Comparison of ENCODE assay signal across 7 mouse cellular contexts in the genomic region with DNA sequence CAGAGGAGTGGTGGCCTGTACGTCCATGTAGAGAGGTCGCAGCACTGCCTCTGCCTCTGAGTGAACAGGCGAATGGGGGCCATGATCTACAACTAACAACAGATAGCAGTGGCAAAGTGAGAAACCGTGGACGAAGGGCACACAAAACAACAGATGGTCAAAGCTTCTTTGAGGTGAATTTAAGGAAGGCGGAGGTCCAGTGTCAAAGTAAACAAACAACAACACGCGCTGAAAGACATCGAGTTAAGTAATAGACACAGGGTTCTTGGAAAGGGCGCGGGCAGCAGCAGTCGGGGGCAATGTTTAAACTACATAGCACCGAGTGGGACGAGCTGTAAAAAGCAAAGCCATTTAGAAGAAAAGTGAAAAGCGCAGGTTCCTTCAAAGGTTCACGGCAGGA. TPM values are rescaled to one million over a fixed set of nuclear protein-coding genes. Genes with fewer than 3 reads are reported as not detected.
DNase-seq lines count a peak whose midpoint lies in the region; ATAC-seq and TF ChIP-seq lines count a peak whose summit lies in the region.

No protein-coding gene starts in this region.

- H3K9ac ChIP-seq in limb, embryonic 12.5 days (replicated peaks), result peak overlapping the region; percentile 85
- H3K9ac ChIP-seq in neural tube, embryonic 14.5 days (replicated peaks; ENCODE audit: low read depth, low read length), result peak overlapping the region; percentile 83

- peak overlapping the region; percentile 65 for H3K4me2 ChIP-seq in limb, embryonic 12.5 days
- peak overlapping the region; percentile 71 for H3K4me2 ChIP-seq in neural tube, embryonic 14.5 days (ENCODE audit: low read depth, low read length)

- H3K27ac ChIP-seq in testis, adult 2 months (ENCODE audit: control insufficient read depth, insufficient read depth, low read depth, low read length), result peak overlapping the region; percentile 82; the same call in 1 of the 2 replicates
- peak overlapping the region; percentile 14 for H3K27ac ChIP-seq in embryonic fibroblast, embryonic 13.5 days (ENCODE audit: insufficient read depth, low read length)
- peak overlapping the region; percentile 95 for H3K27ac ChIP-seq in limb, embryonic 12.5 days
- H3K27ac ChIP-seq in neural tube, embryonic 14.5 days (ENCODE audit: low read depth, low read length), result peak overlapping the region; percentile 90

- TF ChIP-seq POLR2A in testis, adult 2 months (IDR thresholded peaks at IDR 0.05; ENCODE audit: control insufficient read depth, low read depth, low read length), result no peak
- TF ChIP-seq POLR2A in embryonic fibroblast, embryonic 13.5 days (IDR thresholded peaks at IDR 0.05; ENCODE audit: low read depth, low read length), result no peak

- no peaks in the 10 kb centered on the region for H3K27me3 ChIP-seq in testis, adult 2 months (ENCODE audit: control insufficient read depth, insufficient read depth, low read length)
- H3K27me3 ChIP-seq in limb, embryonic 12.5 days, result no peaks in the 10 kb centered on the region
- no peaks in the 10 kb centered on the region for H3K27me3 ChIP-seq in neural tube, embryonic 14.5 days (ENCODE audit: control insufficient read depth, insufficient read depth, low read length)

- TF ChIP-seq CTCF in testis, adult 2 months (IDR thresholded peaks at IDR 0.05; ENCODE audit: control insufficient read depth, insufficient read depth, insufficient replicate concordance, low read depth, low read length), result no peak
- TF ChIP-seq CTCF in embryonic fibroblast, embryonic 13.5 days (IDR thresholded peaks at IDR 0.05; ENCODE audit: borderline replicate concordance, insufficient read depth, low read length), result no peak

- 2% methylated on average over 16 of the region's 16 CpGs for WGBS in limb, embryonic 12.5 days
- WGBS in neural tube, embryonic 14.5 days, result 2% methylated on average over 16 of the region's 16 CpGs

- H3K9me3 ChIP-seq in limb, embryonic 12.5 days, result no peaks in the 10 kb centered on the region
- no peaks in the 10 kb centered on the region for H3K9me3 ChIP-seq in neural tube, embryonic 14.5 days (ENCODE audit: control insufficient read depth, low read length)

- no peak for ATAC-seq in limb, embryonic 12.5 days (ENCODE audit: insufficient number of reproducible peaks, insufficient read depth, low FRiP score, low TSS enrichment, low read depth)
- ATAC-seq in neural tube, embryonic 14.5 days (ENCODE audit: low read depth), result peak; percentile 2; the same call in 1 of the 2 replicates

- H3K4me3 ChIP-seq in testis, adult 2 months (ENCODE audit: control insufficient read depth, low read depth, low read length), result peak overlapping the region; percentile 93
- H3K4me3 ChIP-seq in embryonic fibroblast, embryonic 13.5 days (ENCODE audit: insufficient read depth, low read length), result peak overlapping the region; percentile 67
- peak overlapping the region; percentile 81 for H3K4me3 ChIP-seq in limb, embryonic 12.5 days (replicated peaks)
- peak overlapping the region; percentile 72 for H3K4me3 ChIP-seq in neural tube, embryonic 14.5 days (ENCODE audit: low read depth, low read length)

- no peak for DNase-seq in testis, postnatal 10 days (ENCODE audit: low spot score)
- no peak for DNase-seq in ovary, postnatal 36 days (ENCODE audit: low spot score)
- no peak for DNase-seq in right cerebral cortex, postnatal 4 days

- no peaks in the 10 kb centered on the region; the same call in 1 of the 2 replicates for H3K36me3 ChIP-seq in testis, adult 2 months (ENCODE audit: control insufficient read depth, insufficient read depth, low read length)
- peaks cover 29% of the 10 kb centered on the region for H3K36me3 ChIP-seq in limb, embryonic 12.5 days
- H3K36me3 ChIP-seq in neural tube, embryonic 14.5 days (ENCODE audit: control insufficient read depth, insufficient read depth, low read length), result peaks cover 22% of the 10 kb centered on the region

- peaks cover 2% of the 10 kb centered on the region; the same call in 1 of the 2 replicates for H3K4me1 ChIP-seq in testis, adult 2 months (ENCODE audit: control insufficient read depth, insufficient read depth, low read length)
- H3K4me1 ChIP-seq in embryonic fibroblast, embryonic 13.5 days (ENCODE audit: control insufficient read depth, insufficient read depth, low read length), result no peaks in the 10 kb centered on the region
- peaks cover 5% of the 10 kb centered on the region for H3K4me1 ChIP-seq in limb, embryonic 12.5 days (replicated peaks)
- peaks cover 12% of the 10 kb centered on the region for H3K4me1 ChIP-seq in neural tube, embryonic 14.5 days (ENCODE audit: control insufficient read depth, insufficient read depth, low read length)

RNA-seq across cellular contexts. Expression of a gene that starts 0.5 kb away (rescaled TPM):
- polyA plus RNA-seq in testis, adult 2 months (2012; rRNA removed), result 79.6 and 105 TPM in 2 replicates
- polyA plus RNA-seq in embryonic fibroblast, embryonic 13.5 days (2011; ENCODE audit: insufficient read length, low read depth, missing spikeins), result 185 TPM in 2 replicates
- 447 and 463 TPM in 2 replicates for polyA plus RNA-seq in limb, embryonic 12.5 days (2016; fragmentation: Nextera tagmentation; extraction: Ambion mirVana)
- polyA plus RNA-seq in neural tube, embryonic 14.5 days (2014; fragmentation: Nextera tagmentation; extraction: Ambion mirVana), result 438 and 500 TPM in 2 replicates

RNA-seq across cellular contexts. Expression of a gene that starts 0.6 kb away (rescaled TPM):
- polyA plus RNA-seq in testis, adult 2 months (2012; rRNA removed), result 42.0 and 42.8 TPM in 2 replicates
- polyA plus RNA-seq in embryonic fibroblast, embryonic 13.5 days (2011; ENCODE audit: insufficient read length, low read depth, missing spikeins), result 30.2 and 37.7 TPM in 2 replicates
- polyA plus RNA-seq in limb, embryonic 12.5 days (2016; fragmentation: Nextera tagmentation; extraction: Ambion mirVana), result 32.9 and 33.7 TPM in 2 replicates
- 28.8 and 30.4 TPM in 2 replicates for polyA plus RNA-seq in neural tube, embryonic 14.5 days (2014; fragmentation: Nextera tagmentation; extraction: Ambion mirVana)

RNA-seq across cellular contexts. Expression of a gene that starts 16.5 kb away (rescaled TPM):
- polyA plus RNA-seq in testis, adult 2 months (2012; rRNA removed), result 3.8 and 6.9 TPM in 2 replicates
- polyA plus RNA-seq in embryonic fibroblast, embryonic 13.5 days (2011; ENCODE audit: insufficient read length, low read depth, missing spikeins), result 29.0 and 29.7 TPM in 2 replicates
- 16.8 and 22.0 TPM in 2 replicates for polyA plus RNA-seq in limb, embryonic 12.5 days (2016; fragmentation: Nextera tagmentation; extraction: Ambion mirVana)
- 9.5 and 15.3 TPM in 2 replicates for polyA plus RNA-seq in neural tube, embryonic 14.5 days (2014; fragmentation: Nextera tagmentation; extraction: Ambion mirVana)

RNA-seq across cellular contexts. Expression of a gene that starts 31.6 kb away (rescaled TPM):
- 8.9 and 12.1 TPM in 2 replicates for polyA plus RNA-seq in testis, adult 2 months (2012; rRNA removed)
- 24.8 and 27.4 TPM in 2 replicates for polyA plus RNA-seq in embryonic fibroblast, embryonic 13.5 days (2011; ENCODE audit: insufficient read length, low read depth, missing spikeins)
- 38.0 and 51.8 TPM in 2 replicates for polyA plus RNA-seq in limb, embryonic 12.5 days (2016; fragmentation: Nextera tagmentation; extraction: Ambion mirVana)
- polyA plus RNA-seq in neural tube, embryonic 14.5 days (2014; fragmentation: Nextera tagmentation; extraction: Ambion mirVana), result 22.2 and 30.9 TPM in 2 replicates

RNA-seq across cellular contexts. Expression of a gene that starts 31.6 kb away (rescaled TPM):
- 16.1 and 22.1 TPM in 2 replicates for polyA plus RNA-seq in testis, adult 2 months (2012; rRNA removed)
- polyA plus RNA-seq in embryonic fibroblast, embryonic 13.5 days (2011; ENCODE audit: insufficient read length, low read depth, missing spikeins), result 59.3 and 67.9 TPM in 2 replicates
- 73.9 TPM in 2 replicates for polyA plus RNA-seq in limb, embryonic 12.5 days (2016; fragmentation: Nextera tagmentation; extraction: Ambion mirVana)
- 22.7 and 29.1 TPM in 2 replicates for polyA plus RNA-seq in neural tube, embryonic 14.5 days (2014; fragmentation: Nextera tagmentation; extraction: Ambion mirVana)

Comparison
In these comparisons a context has a peak if more than half of its experiments do, and no peak if none do; other contexts are left out.
1. H3K27ac ChIP-seq: peak in every context shown above with its lines; median percentile 95 in limb, embryonic 12.5 days; 90 in neural tube, embryonic 14.5 days; 82 in testis, adult 2 months; 14 in embryonic fibroblast, embryonic 13.5 days.